Mouse (Mus musculus): ENCODE measurements at regions not wholly inside any gene's neighbourhood (a gene's known extent, or its start where the extent isn't known, plus 50 kb on each side); places are given as distances from the start of the nearest gene placed in this dataset.

DNA sequence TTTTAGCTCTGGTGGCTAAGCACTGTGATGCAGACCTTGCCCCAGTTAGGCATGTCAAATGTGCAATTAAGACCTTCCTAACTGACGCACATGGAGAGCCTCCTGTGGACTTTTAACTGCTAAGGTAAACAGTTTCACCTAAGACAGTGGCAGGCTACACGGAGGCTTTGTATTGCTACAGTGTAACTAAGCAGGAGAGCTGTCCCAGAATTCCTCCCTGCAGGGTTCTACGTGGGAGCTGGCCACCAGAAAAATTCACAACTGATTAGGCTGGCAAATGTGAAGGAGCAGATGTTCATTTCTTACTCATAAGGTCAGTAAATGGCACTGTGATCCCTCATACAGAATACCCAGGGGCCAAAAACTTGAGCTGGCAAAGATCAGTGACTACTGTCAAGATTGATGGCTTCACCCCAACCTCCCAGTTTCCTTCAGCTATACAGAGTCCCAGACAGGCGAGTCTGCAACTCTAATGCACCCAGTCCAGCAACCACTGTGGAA is 165.5 kb upstream of the Ift57 start:
- intact Hi-C loops (cut with DNase I): no loop called here
- DNase-seq (ENCODE audit: low spot score): no peak

DNA sequence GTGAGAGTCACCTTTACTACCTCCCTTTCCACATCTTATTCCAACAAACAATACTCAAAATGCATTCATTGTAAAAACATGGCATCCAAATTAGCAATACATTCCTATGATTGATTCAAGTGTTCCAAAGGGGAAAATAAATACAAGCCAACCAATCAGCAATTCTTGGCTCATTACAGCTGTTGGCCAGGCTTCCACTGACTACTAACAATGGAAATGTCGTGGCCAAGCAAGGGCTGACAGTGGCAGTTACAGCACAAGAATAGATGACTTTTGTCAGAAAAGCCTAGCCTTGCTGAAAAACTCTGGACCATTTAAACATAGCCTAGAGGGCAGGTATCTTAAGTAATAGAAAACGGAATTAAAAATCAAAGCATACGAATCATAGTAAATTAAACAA is 148.8 kb upstream of the Ift57 start:
- intact Hi-C loops (cut with DNase I): no loop called here
- DNase-seq (ENCODE audit: low spot score): no peak

- DNase-seq (ENCODE audit: low spot score): no peak
These were observed 129.0 kb upstream of the Ift57 start for GRCm38 (mm10) chr16:49570031-49570430.

DNA sequence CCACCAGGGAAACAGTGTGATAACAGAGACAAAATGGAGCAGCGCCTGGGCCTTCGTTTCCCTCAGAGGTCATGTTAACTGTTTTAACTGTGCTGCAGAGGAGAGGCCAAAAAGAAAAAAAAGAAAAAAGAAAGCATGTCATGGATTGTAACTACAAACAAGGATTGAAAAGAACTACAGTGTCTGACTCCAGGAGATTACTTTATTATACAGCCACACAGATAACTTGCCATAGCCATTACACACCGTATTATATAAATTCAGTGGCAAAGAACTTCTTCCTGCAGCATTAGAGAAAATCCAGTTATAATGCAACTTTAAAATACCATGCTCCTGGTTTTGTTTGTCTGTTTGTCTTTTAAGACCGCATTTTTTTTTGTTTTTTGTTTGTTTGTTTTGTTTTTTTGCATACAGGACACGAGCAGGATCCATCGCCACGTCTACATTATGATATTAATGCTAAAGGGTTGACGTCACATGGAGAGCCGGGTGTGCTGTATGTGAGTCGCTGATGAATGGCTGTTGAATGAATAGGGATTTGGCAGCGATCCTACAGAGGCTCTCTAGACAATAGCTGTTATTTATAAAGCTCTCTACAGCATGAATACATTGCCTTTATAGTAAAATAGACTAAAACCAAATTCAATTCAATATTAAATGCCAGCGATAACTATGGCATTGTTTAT is 126.4 kb upstream of the Ift57 start:
- intact Hi-C loops (cut with DNase I): no loop called here
- DNase-seq (ENCODE audit: low spot score): no peak

More at GRCm38 (mm10) chr16:49570031-49570430, 129.0 kb upstream of the Ift57 start:
- intact Hi-C loops (cut with DNase I): no loop called here

DNA sequence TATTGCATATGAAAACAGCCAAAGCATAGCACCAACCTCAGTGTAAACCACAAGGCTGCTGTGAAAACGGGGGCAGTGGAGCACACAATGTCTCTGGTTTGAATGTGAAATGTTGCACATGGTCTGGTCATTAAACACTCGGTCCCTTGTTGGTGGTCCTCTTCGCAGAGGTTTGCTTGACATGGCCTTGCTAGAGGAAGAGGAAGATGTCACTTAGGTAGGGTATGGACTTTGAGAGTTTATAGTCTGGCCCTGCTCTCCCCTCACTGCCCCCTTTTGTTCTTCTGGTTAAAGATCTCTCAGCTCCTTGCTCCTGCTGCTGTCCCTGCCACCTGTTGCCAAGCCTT is 125.9 kb upstream of the Ift57 start:
- no peak for DNase-seq (ENCODE audit: low spot score)
- intact Hi-C loops (cut with DNase I): no loop called here

- intact Hi-C loops (cut with DNase I): no loop called here
- no peak for DNase-seq (ENCODE audit: low spot score)
These were observed 120.1 kb upstream of the Ift57 start for GRCm38 (mm10) chr16:49578976-49579375.

DNA sequence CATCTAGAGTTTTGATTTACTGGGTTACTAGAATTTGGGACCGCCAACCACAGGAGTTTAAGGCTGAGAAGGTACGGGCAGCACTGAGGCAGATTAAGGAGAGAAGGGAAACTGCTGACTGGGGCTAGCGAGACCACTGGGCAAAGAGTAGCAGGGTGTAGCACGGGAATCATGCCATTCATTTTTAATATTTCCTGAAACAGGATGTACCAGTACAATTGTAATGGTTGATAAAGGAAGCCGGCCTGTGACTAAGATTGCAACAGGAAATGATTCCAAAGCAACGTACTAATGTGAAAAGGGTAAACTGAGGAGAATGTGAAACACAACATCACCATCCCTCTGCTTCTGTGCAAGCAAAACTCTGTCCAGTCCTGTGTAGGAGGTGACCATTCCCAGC is 118.3 kb upstream of the Ift57 start:
- intact Hi-C loops (cut with DNase I): no loop called here
- DNase-seq (ENCODE audit: low spot score): no peak

DNA sequence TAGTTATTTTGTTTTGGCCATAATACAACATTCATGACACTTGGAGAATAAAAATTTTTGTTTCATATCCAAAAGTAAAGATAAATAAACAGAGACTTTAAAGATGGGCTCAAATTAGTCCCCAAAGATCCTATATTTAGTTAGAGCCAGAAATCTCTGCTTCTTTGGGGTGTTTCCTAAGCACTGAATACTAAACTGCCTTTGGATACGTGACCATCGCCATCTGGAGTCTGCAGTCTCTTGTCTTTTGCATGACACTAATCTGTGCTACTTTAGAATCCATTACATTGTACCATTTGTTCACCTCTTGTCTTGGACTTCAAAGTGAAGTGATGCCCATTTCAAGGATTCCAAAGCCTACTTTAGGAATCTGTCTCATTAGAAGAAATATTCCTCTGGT is 92.5 kb upstream of the Ift57 start:
- intact Hi-C loops (cut with DNase I): no loop called here
- DNase-seq (ENCODE audit: low spot score): no peak

- intact Hi-C loops (cut with DNase I): no loop called here
- no peak for DNase-seq (ENCODE audit: low spot score)
These were observed 84.2 kb upstream of the Ift57 start for GRCm38 (mm10) chr16:49614801-49615200.

- intact Hi-C loops (cut with DNase I): no loop called here
- DNase-seq (ENCODE audit: low spot score): no peak
These were observed 83.6 kb upstream of the Ift57 start for GRCm38 (mm10) chr16:49615342-49616020.

- intact Hi-C loops (cut with DNase I): no loop called here
- no peak for DNase-seq (ENCODE audit: low spot score)
These were observed 82.7 kb upstream of the Ift57 start for GRCm38 (mm10) chr16:49616263-49616872.

DNA sequence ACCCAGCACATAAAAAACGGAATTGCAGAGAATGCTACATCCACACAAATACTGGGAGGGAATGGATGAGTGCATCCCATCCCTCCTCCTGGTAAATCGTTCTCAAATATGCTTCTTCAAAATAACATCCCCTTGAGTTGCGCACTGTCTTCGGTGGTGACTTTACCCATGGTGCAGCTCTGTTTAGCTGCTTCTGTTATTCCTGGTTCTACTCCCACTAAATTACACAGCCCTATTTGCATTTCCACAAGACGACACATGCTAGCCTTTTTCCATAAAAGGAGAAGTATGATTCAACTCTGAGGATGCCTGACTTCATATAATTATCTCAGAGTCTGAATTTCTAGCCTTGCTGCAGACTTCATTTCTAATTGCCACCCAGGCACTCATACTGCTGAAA is 65.5 kb upstream of the Ift57 start:
- intact Hi-C loops (cut with DNase I): no loop called here
- no peak for DNase-seq (ENCODE audit: low spot score)

DNA sequence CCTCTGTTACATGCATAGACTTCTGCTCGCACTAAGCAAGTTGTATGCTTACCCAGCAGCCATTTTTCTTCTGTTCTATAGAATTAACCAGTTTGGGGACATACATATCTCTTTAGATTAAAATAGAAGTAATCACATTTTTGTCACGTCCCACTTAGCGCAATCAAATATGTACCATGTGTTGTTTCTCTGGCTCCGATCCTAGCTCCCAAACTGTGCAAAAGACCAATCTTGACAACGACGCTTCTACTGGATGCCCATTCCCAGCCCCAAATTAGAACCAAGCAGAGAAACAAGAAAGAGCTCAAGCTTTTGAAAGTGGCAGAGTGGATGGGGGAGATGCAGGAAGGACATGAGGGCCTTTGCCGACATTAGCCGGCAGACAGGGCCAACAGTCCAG is 63.5 kb upstream of the Ift57 start:
- intact Hi-C loops (cut with DNase I): no loop called here

GRCm38 (mm10) chr16:49636467-49636866 is 62.6 kb upstream of the Ift57 start:
- intact Hi-C loops (cut with DNase I): no loop called here
- no peak for DNase-seq (ENCODE audit: low spot score)

More for the DNA sequence above, 63.5 kb upstream of the Ift57 start:
- no peak for DNase-seq (ENCODE audit: low spot score)

GRCm38 (mm10) chr16:49642696-49643095 is 56.3 kb upstream of the Ift57 start:
- intact Hi-C loops (cut with DNase I): no loop called here
- no peak for DNase-seq (ENCODE audit: low spot score)

DNA sequence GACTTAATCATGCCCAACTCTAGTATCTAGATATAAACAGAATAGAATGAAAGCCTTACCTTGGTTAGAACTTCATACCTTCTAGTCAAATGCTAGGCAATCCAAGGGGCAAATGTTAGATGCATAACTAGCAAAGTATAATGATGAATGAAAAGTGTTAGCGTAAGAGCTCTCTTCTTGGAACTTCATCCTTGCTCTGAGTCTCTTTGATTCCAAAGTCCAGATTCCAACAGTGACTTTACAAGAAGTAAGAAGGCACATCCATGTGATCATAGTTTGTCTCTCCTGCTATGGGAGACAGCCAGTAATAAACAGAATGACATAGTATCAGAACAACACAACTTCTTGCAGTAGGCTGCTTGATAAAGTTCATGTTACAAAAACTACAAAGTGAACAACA is 54.6 kb upstream of the Ift57 start:
- no peak for DNase-seq (ENCODE audit: low spot score)
- intact Hi-C loops (cut with DNase I): no loop called here

DNA sequence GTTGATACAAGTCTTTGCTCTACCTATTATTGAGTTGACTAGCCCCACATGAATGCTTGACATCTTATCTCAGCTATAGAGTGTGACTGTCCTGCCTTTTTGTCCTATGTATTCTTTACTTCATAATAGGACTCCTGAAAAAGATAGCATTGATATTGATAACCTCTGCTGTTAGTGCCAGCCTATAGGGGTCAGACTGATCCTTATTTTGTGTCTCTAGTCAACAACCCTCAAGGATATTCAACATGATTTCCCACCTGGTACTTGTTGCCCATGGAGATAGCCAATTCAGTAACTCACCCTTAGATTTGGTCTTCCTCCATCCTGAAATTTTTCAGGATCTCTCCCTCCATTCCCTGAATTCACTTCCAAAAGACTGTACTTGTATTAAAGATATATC is 52.6 kb upstream of the Ift57 start:
- no peak for DNase-seq (ENCODE audit: low spot score)
- intact Hi-C loops (cut with DNase I): no loop called here

All from heart, postnatal 25 days (tissue).